Mouse (Mus musculus) megakaryocyte, embryonic 14.5 days (primary cell): ENCODE measurements around the gene Il20. TPM values are rescaled to one million over a fixed set of nuclear protein-coding genes. Genes with fewer than 3 reads are reported as not detected.
A peak's percentile ranks its signal among the peaks of the same experiment; 100 is the strongest.

Experiments used
- H3K27me3 ChIP-seq: replicated peaks from 2 replicates; pipeline ENCODE3; 2012; ENCODE audit warnings: inconsistent platforms
- H3K36me3 ChIP-seq: replicated peaks from 2 replicates; pipeline ENCODE3; 2012; ENCODE audit warnings: low read length, inconsistent platforms, mixed read lengths
- H3K4me1 ChIP-seq: 2 replicates; pipeline ENCODE4 v1.6.1; 2012; ENCODE audit warnings: inconsistent platforms
- H3K4me3 ChIP-seq: replicated peaks from 2 replicates; pipeline ENCODE3; 2012; ENCODE audit warnings: moderate library complexity, mild to moderate bottlenecking, inconsistent platforms
- H3K9me3 ChIP-seq: 2 replicates; pipeline ENCODE4 v1.6.1; 2012; ENCODE audit warnings: inconsistent platforms
- FLI1 ChIP-seq: IDR thresholded peaks from 2 replicates; pipeline ENCODE4 v1.6.1; 2012; ENCODE audit warnings: low read length, inconsistent platforms, mixed read lengths
- GATA1 ChIP-seq: IDR thresholded peaks from 3 replicates; pipeline ENCODE4 v1.6.1; 2012; ENCODE audit warnings: mixed read lengths, low read length, inconsistent platforms, borderline replicate concordance
- polyA plus RNA-seq: library from polyadenylated mRNA; stranded (reverse); fragments of >175 nt; gene quantifications from 2 replicates; pipeline ENCODE4 v1.2.3, GENCODE M21; 2012; ENCODE audit warnings: low replicate concordance; ENCODE audit not compliant: insufficient read depth

Il20 gene
- polyA plus RNA-seq, 1 experiment = not detected

DNA sequence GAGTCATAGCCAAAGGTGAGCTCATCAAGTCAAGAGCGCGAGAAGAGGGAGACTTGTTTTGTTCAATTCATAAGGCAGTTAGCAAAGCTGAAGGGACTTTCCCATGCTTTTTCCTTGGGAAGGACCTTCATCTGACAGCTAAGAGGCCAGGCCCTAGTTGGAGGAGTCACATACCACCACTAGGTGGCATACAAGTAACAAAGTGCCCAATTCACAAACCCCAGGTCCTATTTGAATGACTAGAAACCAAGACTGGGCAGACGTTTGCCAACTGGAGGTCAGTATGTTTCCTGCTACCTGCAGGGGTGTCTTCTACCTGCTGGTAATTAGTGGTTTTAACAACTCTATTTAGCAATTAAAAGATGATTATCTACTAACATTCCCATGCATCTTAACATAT lies 36.1 kb downstream of the Il20 start:
- Histone ChIP-seq H3K9me3 (0 out of 2 replicates have a peak, but pooled peaks cover 5% of the 10 kb centered on the region), H3K36me3 (no peaks in the 10 kb centered on the region), H3K27me3 (peaks cover 45% of the 10 kb centered on the region), H3K4me3 (no peak overlapping the region), H3K4me1 (peaks cover 15% of the 10 kb centered on the region)
- TF ChIP-seq GATA1 (no peak), FLI1 (no peak)

DNA sequence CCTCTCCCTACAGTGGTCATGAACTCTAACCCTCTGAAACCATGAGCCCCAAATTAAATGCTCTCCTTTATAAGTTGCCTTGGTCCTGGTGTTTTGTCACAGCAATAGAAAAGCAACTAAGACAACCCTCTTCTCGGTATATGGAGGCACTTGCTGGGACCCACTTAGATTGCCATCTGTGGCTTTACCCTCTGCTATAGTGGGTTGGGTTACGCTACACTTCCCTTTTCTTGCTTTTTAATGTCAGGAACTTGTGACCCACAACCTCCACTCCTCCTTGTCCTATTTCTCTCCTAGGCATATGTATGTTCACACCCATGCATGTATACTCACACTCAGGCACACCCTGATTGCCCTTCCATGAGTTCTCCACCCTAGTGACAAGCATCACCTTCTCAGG lies 38.3 kb downstream of the Il20 start:
- H3K27me3 ChIP-seq = peaks cover 27% of the 10 kb centered on the region
- TF ChIP-seq GATA1 (no peak), FLI1 (no peak)
- H3K4me1 ChIP-seq = peaks cover 5% of the 10 kb centered on the region
- H3K36me3 ChIP-seq = no peaks in the 10 kb centered on the region
- 0 out of 2 replicates have a peak, but pooled peaks cover 5% of the 10 kb centered on the region for H3K9me3 ChIP-seq
- no peak overlapping the region for H3K4me3 ChIP-seq

DNA sequence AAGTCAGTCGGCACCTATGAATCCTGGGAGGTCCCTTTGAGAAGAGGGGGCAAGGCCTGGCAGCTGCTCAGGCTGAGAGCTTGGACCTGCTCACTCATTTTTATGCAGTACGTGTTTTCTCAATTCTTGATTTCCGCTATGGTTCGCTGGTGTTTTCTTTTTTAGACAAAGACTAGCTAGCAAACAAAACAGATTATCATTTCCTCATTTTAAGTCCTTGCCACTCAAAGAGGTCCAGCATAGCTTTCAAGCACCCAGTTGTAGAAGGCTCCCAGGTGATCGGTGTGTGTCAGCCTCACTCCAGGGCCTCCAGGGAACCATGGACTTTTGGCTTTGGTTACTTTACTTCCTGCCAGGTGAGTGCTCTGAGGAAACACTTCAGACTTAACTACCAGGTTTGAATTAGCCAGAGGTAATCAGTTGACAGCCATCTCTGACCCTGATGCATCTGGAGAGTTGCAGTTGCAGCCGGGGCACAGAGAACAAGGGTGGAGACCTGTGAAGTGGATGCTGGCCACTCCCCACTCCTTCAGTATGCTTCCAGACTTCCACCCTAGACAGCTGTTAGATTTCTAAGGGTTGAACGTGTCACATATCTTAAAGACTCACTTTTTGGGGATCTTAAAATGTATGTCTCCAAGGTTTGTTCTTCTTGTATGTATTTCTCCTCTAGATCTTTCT lies 45.6 kb downstream of the Il20 start, which contains the start of gene Fcmr:
Gene Fcmr (plus strand): TSS at position 129 of the 681 bp plus-strand sequence.
- H3K36me3 ChIP-seq = no peaks in the 10 kb centered on the region
- H3K27me3 ChIP-seq = peaks cover 8% of the 10 kb centered on the region
- TF ChIP-seq FLI1 (no peak), GATA1 (no peak)
- 0 out of 2 replicates have a peak, but pooled peaks cover 5% of the 10 kb centered on the region for H3K9me3 ChIP-seq
- peaks cover 5% of the 10 kb centered on the region for H3K4me1 ChIP-seq
- H3K4me3 ChIP-seq = no peak within 1 kb of the TSS

DNA sequence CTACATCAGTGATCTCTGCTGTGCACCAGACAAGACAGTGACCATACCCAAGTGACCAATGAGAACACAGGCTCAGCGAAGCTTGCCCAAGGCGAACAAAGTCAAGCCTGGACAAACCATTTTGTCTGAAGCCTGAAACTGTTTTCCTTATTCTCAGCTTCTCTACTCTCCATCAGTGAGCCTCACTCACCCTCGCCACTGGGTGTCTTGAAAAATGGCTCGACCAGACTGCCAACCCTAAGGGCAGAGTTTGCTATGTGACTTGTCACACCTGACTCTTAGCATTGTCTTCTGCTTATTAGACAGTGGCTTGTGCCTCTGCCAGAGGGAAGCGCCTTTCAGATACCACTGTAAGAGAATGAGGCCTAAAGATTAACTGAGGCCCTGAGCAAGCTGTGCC lies 46.5 kb downstream of the Il20 start:
- Histone ChIP-seq H3K9me3 (0 out of 2 replicates have a peak, but pooled peaks cover 5% of the 10 kb centered on the region), H3K4me1 (peaks cover 5% of the 10 kb centered on the region), H3K36me3 (no peaks in the 10 kb centered on the region), H3K4me3 (no peak overlapping the region), H3K27me3 (peaks cover 6% of the 10 kb centered on the region)
- TF ChIP-seq FLI1 (no peak), GATA1 (no peak)

DNA sequence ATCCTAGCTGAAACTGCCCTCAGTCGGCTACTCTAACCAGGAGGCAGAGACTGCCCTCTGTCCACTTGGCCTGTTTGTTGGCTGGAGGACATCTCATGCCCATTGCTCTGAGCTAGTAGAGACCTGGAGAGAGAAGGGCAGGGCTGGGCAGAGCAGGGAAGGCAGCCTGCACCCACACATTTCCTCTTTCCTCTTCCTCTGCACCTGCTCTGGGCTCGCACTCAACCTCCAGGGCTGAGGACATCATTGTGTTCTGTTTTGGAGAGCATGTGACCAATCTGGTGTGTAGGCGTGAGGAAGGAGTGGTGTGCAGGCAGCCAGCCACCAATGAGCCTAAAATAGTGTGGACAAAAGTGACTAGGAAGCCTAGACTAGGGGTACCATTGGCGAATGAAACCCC lies 47.0 kb downstream of the Il20 start:
- 0 out of 2 replicates have a peak, but pooled peaks cover 5% of the 10 kb centered on the region for H3K9me3 ChIP-seq
- peaks cover 6% of the 10 kb centered on the region for H3K27me3 ChIP-seq
- H3K36me3 ChIP-seq = no peaks in the 10 kb centered on the region
- H3K4me1 ChIP-seq = peaks cover 5% of the 10 kb centered on the region
- H3K4me3 ChIP-seq = peak overlapping the region; percentile 33
- no peak for TF ChIP-seq FLI1
- no peak for TF ChIP-seq GATA1

DNA sequence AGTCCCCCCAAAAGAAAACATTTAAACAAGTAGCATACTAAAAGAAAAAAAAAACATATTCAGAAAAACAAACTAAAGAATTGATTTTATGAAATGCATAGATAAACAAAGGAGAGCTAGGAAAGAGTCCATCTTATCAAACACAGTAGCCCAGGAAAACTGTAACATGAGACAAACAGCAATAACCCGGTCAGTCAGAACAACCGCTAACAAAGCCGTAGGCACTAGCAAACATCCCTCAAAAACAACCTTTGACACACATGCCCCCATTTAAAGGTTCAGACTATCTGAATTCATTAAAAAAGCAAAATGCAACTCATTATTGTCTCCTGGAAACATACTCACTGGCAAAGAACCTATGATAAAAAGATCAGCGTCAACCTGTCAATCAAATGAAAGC lies 53.8 kb downstream of the Il20 start:
- Histone ChIP-seq H3K36me3 (no peaks in the 10 kb centered on the region), H3K27me3 (peaks cover 9% of the 10 kb centered on the region), H3K9me3 (no peaks in the 10 kb centered on the region), H3K4me1 (no peaks in the 10 kb centered on the region), H3K4me3 (no peak overlapping the region)
- TF ChIP-seq FLI1 (no peak), GATA1 (no peak)

Other genes with a start within 250 kb of the Il20 start
- not detected in 2 replicates for gene C4bp, start 249.8 kb downstream of the Il20 start, polyA plus RNA-seq
- gene Gm29427, start 195.7 kb downstream of the Il20 start, polyA plus RNA-seq = not detected in 2 replicates
- 0.95 and 2.4 TPM in 2 replicates for gene Yod1, start 194.1 kb downstream of the Il20 start, polyA plus RNA-seq
- gene Pfkfb2, start 182.2 kb downstream of the Il20 start, polyA plus RNA-seq = 1.8 and 2.5 TPM in 2 replicates
- 4.5 and 39.9 TPM in 2 replicates for gene AA986860, start 179.5 kb downstream of the Il20 start, polyA plus RNA-seq
- not detected in 2 replicates for gene Fcamr, start 110.5 kb downstream of the Il20 start, polyA plus RNA-seq
- gene Pigr, start 84.8 kb downstream of the Il20 start, polyA plus RNA-seq = not detected in 2 replicates
- not detected in 2 replicates for gene Fcmr, start 45.8 kb downstream of the Il20 start, polyA plus RNA-seq
- not detected in 2 replicates for gene Il24, start 24.0 kb downstream of the Il20 start, polyA plus RNA-seq
- not detected in 2 replicates for gene Il19, start 28.7 kb upstream of the Il20 start, polyA plus RNA-seq
- gene Il10, start 108.4 kb upstream of the Il20 start, polyA plus RNA-seq = not detected in 2 replicates
- gene Mapkapk2, start 186.4 kb upstream of the Il20 start, polyA plus RNA-seq = 178 and 286 TPM in 2 replicates
- 6.4 and 8.0 TPM in 2 replicates for gene Dyrk3, start 226.9 kb upstream of the Il20 start, polyA plus RNA-seq
- gene Eif2d, start 241.7 kb upstream of the Il20 start, polyA plus RNA-seq = 14.6 and 15.4 TPM in 2 replicates